15 mouse cellular contexts compared by ENCODE assay signal in genomic region chr10:18700117-18700516, GRCm38 (mm10). TPM values are rescaled to one million over a fixed set of nuclear protein-coding genes. Genes with fewer than 3 reads are reported as not detected.
DNase-seq lines count a peak whose midpoint lies in the region; ATAC-seq and TF ChIP-seq lines count a peak whose summit lies in the region.
"Had no signal": no experiment of that assay in that cellular context is flagged by ENCODE, and none has a peak within 500 bp of the region (broad histone marks: within the 10 kb centered on the region; RNA-seq: fewer than 3 reads in every experiment).

No protein-coding gene starts in this region.

- TF ChIP-seq CTCF in kidney, adult 2 months (conservative IDR thresholded peaks at IDR 0.05; ENCODE audit: insufficient read depth, insufficient read length, low read depth, low read length): no peak

- 71% methylated on average over 2 of the region's 2 CpGs for WGBS in embryonic facial prominence, embryonic 14.5 days
- WGBS in embryonic facial prominence, embryonic 10.5 days: 93% methylated on average over 2 of the region's 2 CpGs
- 36% methylated on average over 2 of the region's 2 CpGs for WGBS in kidney, adult 2 months

- no peak for ATAC-seq in embryonic facial prominence, embryonic 14.5 days (ENCODE audit: low read depth)
- ATAC-seq: midbrain, embryonic 13.5 days had no signal

- H3K9ac ChIP-seq in embryonic facial prominence, embryonic 14.5 days (ENCODE audit: low read depth, low read length): no peak overlapping the region
- H3K9ac ChIP-seq: hindbrain, embryonic 15.5 days; limb, embryonic 13.5 days; lung, embryonic 15.5 days; midbrain, embryonic 13.5 days; neural tube, embryonic 13.5 days; stomach, embryonic 15.5 days had no signal

- DNase-seq in embryonic facial prominence, embryonic 14.5 days (ENCODE audit: low spot score): peak; percentile 33
- no peak for DNase-seq in embryonic facial prominence, embryonic 10.5 days (ENCODE audit: low spot score)
- peak; percentile 72 for DNase-seq in kidney, adult 2 months
- no peak for DNase-seq in kidney, postnatal 4 days
- DNase-seq in cerebellum, adult 9-11 months: peak; percentile 56
- DNase-seq in kidney, postnatal 10 days: peak; percentile 25
- DNase-seq in ovary, adult 18-20 months (ENCODE audit: low spot score): no peak
- no peak for DNase-seq in right cerebral cortex, adult 2 months (ENCODE audit: low spot score in 2 of 2)

- no peaks in the 10 kb centered on the region for H3K9me3 ChIP-seq in embryonic facial prominence, embryonic 14.5 days (ENCODE audit: control insufficient read depth, low read length)
- no peaks in the 10 kb centered on the region for H3K9me3 ChIP-seq in embryonic facial prominence, embryonic 10.5 days
- H3K9me3 ChIP-seq: G1E; hindbrain, embryonic 15.5 days; limb, embryonic 13.5 days; lung, embryonic 15.5 days; midbrain, embryonic 13.5 days; neural tube, embryonic 13.5 days; stomach, embryonic 15.5 days had no signal

- no peak overlapping the region for H3K4me2 ChIP-seq in embryonic facial prominence, embryonic 14.5 days (ENCODE audit: low read depth, low read length)
- H3K4me2 ChIP-seq: hindbrain, embryonic 15.5 days; limb, embryonic 13.5 days; lung, embryonic 15.5 days; midbrain, embryonic 13.5 days; neural tube, embryonic 13.5 days; stomach, embryonic 15.5 days had no signal

- no peak overlapping the region for H3K4me3 ChIP-seq in embryonic facial prominence, embryonic 14.5 days (ENCODE audit: low read depth, low read length)
- H3K4me3 ChIP-seq in embryonic facial prominence, embryonic 10.5 days: no peak overlapping the region
- no peak overlapping the region for H3K4me3 ChIP-seq in kidney, adult 2 months (ENCODE audit: insufficient read depth, low read depth, low read length)
- H3K4me3 ChIP-seq: hindbrain, embryonic 15.5 days; limb, embryonic 13.5 days; lung, embryonic 15.5 days; midbrain, embryonic 13.5 days; neural tube, embryonic 13.5 days; stomach, embryonic 15.5 days had no signal

- no peaks in the 10 kb centered on the region for H3K36me3 ChIP-seq in embryonic facial prominence, embryonic 14.5 days (ENCODE audit: control insufficient read depth, insufficient read depth, low read length)
- H3K36me3 ChIP-seq in embryonic facial prominence, embryonic 10.5 days (replicated peaks): no peaks in the 10 kb centered on the region
- no peaks in the 10 kb centered on the region for H3K36me3 ChIP-seq in kidney, adult 2 months (ENCODE audit: control insufficient read depth, insufficient read depth, low read length)
- H3K36me3 ChIP-seq: G1E; limb, embryonic 13.5 days; lung, embryonic 15.5 days; stomach, embryonic 15.5 days had no signal

- no peak overlapping the region for H3K27ac ChIP-seq in embryonic facial prominence, embryonic 14.5 days (replicated peaks; ENCODE audit: low read depth, low read length)
- H3K27ac ChIP-seq in embryonic facial prominence, embryonic 10.5 days (replicated peaks): no peak overlapping the region
- H3K27ac ChIP-seq in kidney, adult 2 months (ENCODE audit: insufficient read depth, low read depth, low read length): no peak overlapping the region
- H3K27ac ChIP-seq: hindbrain, embryonic 15.5 days; limb, embryonic 13.5 days; lung, embryonic 15.5 days; midbrain, embryonic 13.5 days; neural tube, embryonic 13.5 days; stomach, embryonic 15.5 days had no signal

- no peaks in the 10 kb centered on the region for H3K4me1 ChIP-seq in embryonic facial prominence, embryonic 14.5 days (ENCODE audit: control insufficient read depth, insufficient read depth, low read length)
- H3K4me1 ChIP-seq in embryonic facial prominence, embryonic 10.5 days: peaks cover 13% of the 10 kb centered on the region
- no peaks in the 10 kb centered on the region for H3K4me1 ChIP-seq in kidney, adult 2 months (ENCODE audit: control insufficient read depth, insufficient read depth, low read length)
- H3K4me1 ChIP-seq: lung, embryonic 15.5 days; stomach, embryonic 15.5 days had no signal

- no peaks in the 10 kb centered on the region for H3K27me3 ChIP-seq in embryonic facial prominence, embryonic 14.5 days (replicated peaks; ENCODE audit: control insufficient read depth, insufficient read depth, low read length)
- H3K27me3 ChIP-seq in embryonic facial prominence, embryonic 10.5 days (replicated peaks; ENCODE audit: low read depth, poor library complexity, severe bottlenecking): no peaks in the 10 kb centered on the region
- H3K27me3 ChIP-seq in kidney, adult 2 months (replicated peaks; ENCODE audit: control insufficient read depth, insufficient read depth, low read length): no peaks in the 10 kb centered on the region
- H3K27me3 ChIP-seq: hindbrain, embryonic 15.5 days; limb, embryonic 13.5 days; lung, embryonic 15.5 days; midbrain, embryonic 13.5 days; neural tube, embryonic 13.5 days; stomach, embryonic 15.5 days had no signal

- TF ChIP-seq POLR2A in kidney, adult 2 months (IDR thresholded peaks at IDR 0.05; ENCODE audit: low read depth, low read length): no peak

RNA-seq across cellular contexts. Expression of gene Arfgef3, which starts 43.6 kb away (rescaled TPM):
- 1.5 and 1.6 TPM in 2 replicates for polyA plus RNA-seq in embryonic facial prominence, embryonic 14.5 days (2014; fragmentation: Nextera tagmentation; extraction: Ambion mirVana)
- 0.50 and 0.55 TPM in 2 replicates for polyA plus RNA-seq in embryonic facial prominence, embryonic 10.5 days (2016; fragmentation: Nextera tagmentation; extraction: Ambion mirVana)
- polyA plus RNA-seq in kidney, adult 2 months (2012; rRNA removed): 1.1 and 1.3 TPM in 2 replicates
- polyA plus RNA-seq: G1E had no signal

Comparison
In these comparisons a context has a peak if more than half of its experiments do, and no peak if none do; other contexts are left out.
1. DNase-seq: peak in embryonic facial prominence, embryonic 14.5 days (single experiment), kidney, adult 2 months (single experiment), cerebellum, adult 9-11 months (single experiment) and kidney, postnatal 10 days (single experiment); none in embryonic facial prominence, embryonic 10.5 days (single experiment), kidney, postnatal 4 days (0 of 2), ovary, adult 18-20 months (single experiment) and right cerebral cortex, adult 2 months (0 of 2).